Mouse (Mus musculus) myocyte (in vitro differentiated cells): ENCODE data around the gene Gpr37. TPM values are rescaled to one million over a fixed set of nuclear protein-coding genes. Genes with fewer than 3 reads are reported as not detected.

ENCODE experiments used
- H3K27me3 ChIP-seq: one replicate; pipeline ENCODE4 v1.6.1; 2011; ENCODE audit not compliant: control insufficient read depth, insufficient read depth, insufficient read length
- H3K36me3 ChIP-seq: one replicate; pipeline ENCODE4 v1.6.1; 2011; ENCODE audit not compliant: control insufficient read depth, insufficient read depth
- H3K4me2 ChIP-seq: one replicate; pipeline ENCODE4 v1.6.1; 2011; ENCODE audit warnings: low read depth, control low read depth
- H3K4me3 ChIP-seq: one replicate; pipeline ENCODE4 v1.5.1; 2011; ENCODE audit warnings: mild to moderate bottlenecking, control low read depth, moderate library complexity
- H3K79me2 ChIP-seq: one replicate; pipeline ENCODE4 v1.6.1; 2011; ENCODE audit not compliant: control insufficient read depth, insufficient read depth
- H3ac ChIP-seq: one replicate; pipeline ENCODE4 v1.6.1; 2011; ENCODE audit not compliant: control insufficient read depth, insufficient read length
- CEBPB ChIP-seq: IDR thresholded peaks from 2 replicates; pipeline ENCODE4 v1.6.1; 2011; ENCODE audit warnings: mild to moderate bottlenecking, moderate library complexity; ENCODE audit not compliant: poor library complexity, insufficient read depth, severe bottlenecking
- E2F4 ChIP-seq: IDR thresholded peaks from one replicate; pipeline ENCODE4 v1.6.1; 2011; ENCODE audit warnings: mild to moderate bottlenecking, control low read depth, moderate library complexity; ENCODE audit not compliant: insufficient read depth
- MAX ChIP-seq: IDR thresholded peaks from one replicate; pipeline ENCODE4 v1.6.1; 2011; ENCODE audit warnings: low read depth, mild to moderate bottlenecking, control low read depth
- MYOD1 ChIP-seq, 3 experiments: IDR thresholded peaks; one replicate each; pipeline ENCODE4 v1.6.1; 2011; ENCODE audit warnings: control low read depth in 2 of 3, low read depth in 2 of 3, mild to moderate bottlenecking in 2 of 3, moderate library complexity in 1 of 3; ENCODE audit not compliant: insufficient read length in 2 of 3, control insufficient read depth in 1 of 3
- MYOG ChIP-seq, 3 experiments: IDR thresholded peaks; one replicate each; pipeline ENCODE4 v1.6.1; 2011; ENCODE audit warnings: control low read depth in 2 of 3, low read depth in 2 of 3, mild to moderate bottlenecking in 2 of 3; ENCODE audit not compliant: insufficient read length in 2 of 3, control insufficient read depth in 1 of 3, insufficient read depth in 1 of 3
- POLR2A ChIP-seq: IDR thresholded peaks from one replicate; pipeline ENCODE4 v1.6.1; 2011; ENCODE audit warnings: low read depth, mild to moderate bottlenecking, control low read depth, moderate library complexity; ENCODE audit not compliant: insufficient read length
- POLR2AphosphoS2 ChIP-seq: IDR thresholded peaks from one replicate; pipeline ENCODE4 v1.6.1; 2011; ENCODE audit warnings: low read depth, control low read depth; ENCODE audit not compliant: insufficient read length
- REST ChIP-seq: IDR thresholded peaks from one replicate; pipeline ENCODE4 v1.6.1; 2011; ENCODE audit warnings: mild to moderate bottlenecking, control low read depth, moderate library complexity; ENCODE audit not compliant: insufficient read depth, insufficient read length
- SRF ChIP-seq: IDR thresholded peaks from one replicate; pipeline ENCODE4 v1.6.1; 2011; ENCODE audit warnings: low read depth; ENCODE audit not compliant: control insufficient read depth, insufficient read length
- TCF12 ChIP-seq: IDR thresholded peaks from one replicate; pipeline ENCODE4 v1.6.1; 2011; ENCODE audit warnings: mild to moderate bottlenecking, control low read depth; ENCODE audit not compliant: poor library complexity, insufficient read depth, severe bottlenecking
- TCF3 ChIP-seq: IDR thresholded peaks from one replicate; pipeline ENCODE4 v1.6.1; 2011; ENCODE audit warnings: low read depth, control low read depth; ENCODE audit not compliant: insufficient read length
- USF1 ChIP-seq: IDR thresholded peaks from one replicate; pipeline ENCODE4 v1.6.1; 2011; ENCODE audit warnings: low read depth, mild to moderate bottlenecking, control low read depth, moderate library complexity
- polyA plus RNA-seq: library from polyadenylated mRNA; unstranded; fragments of >200 nt; fragmentation: generic; extraction: Trizol; gene quantifications from one replicate; pipeline ENCODE4 v1.2.1, GENCODE M21; 2012; ENCODE audit warnings: missing spikeins

Gpr37 gene
- polyA plus RNA-seq, 1 experiment: 0.08 TPM

DNA sequence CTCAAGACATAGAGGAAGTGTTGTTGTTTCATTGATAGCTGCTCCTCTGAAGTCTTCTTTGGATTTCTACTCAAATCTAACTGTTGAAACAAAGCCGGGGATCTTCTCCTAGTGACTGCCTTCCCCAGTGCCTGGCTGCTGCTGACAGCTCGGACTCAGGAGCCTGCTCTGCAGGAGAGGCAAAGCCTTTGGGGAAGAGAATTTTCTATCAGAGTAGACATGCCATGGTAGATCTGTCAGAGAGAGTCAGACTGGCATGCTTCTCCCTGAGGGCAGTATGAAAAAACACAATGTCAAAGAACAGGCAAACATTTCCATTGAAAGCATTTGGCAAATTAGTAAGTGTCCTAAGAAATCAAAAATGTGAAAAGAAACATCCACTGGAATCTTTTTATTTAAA, 9.4 kb upstream of the Gpr37 start:
- H3ac ChIP-seq: no peak overlapping the region
- no peak for TF ChIP-seq POLR2A
- TF ChIP-seq TCF3: no peak
- no peak for TF ChIP-seq POLR2AphosphoS2
- no peak for TF ChIP-seq TCF12
- TF ChIP-seq MYOD1 (IDR thresholded peaks at IDR 0.05; ENCODE audit: control insufficient read depth in 1 of 3, insufficient read length in 2 of 3, low read depth in 2 of 3): no peak
- no peak for TF ChIP-seq SRF
- TF ChIP-seq REST: no peak
- no peak for TF ChIP-seq USF1
- TF ChIP-seq E2F4: no peak
- no peaks in the 10 kb centered on the region for H3K36me3 ChIP-seq
- H3K79me2 ChIP-seq: no peaks in the 10 kb centered on the region
- no peak overlapping the region for H3K4me3 ChIP-seq
- no peak overlapping the region for H3K4me2 ChIP-seq
- no peaks in the 10 kb centered on the region for H3K27me3 ChIP-seq

DNA sequence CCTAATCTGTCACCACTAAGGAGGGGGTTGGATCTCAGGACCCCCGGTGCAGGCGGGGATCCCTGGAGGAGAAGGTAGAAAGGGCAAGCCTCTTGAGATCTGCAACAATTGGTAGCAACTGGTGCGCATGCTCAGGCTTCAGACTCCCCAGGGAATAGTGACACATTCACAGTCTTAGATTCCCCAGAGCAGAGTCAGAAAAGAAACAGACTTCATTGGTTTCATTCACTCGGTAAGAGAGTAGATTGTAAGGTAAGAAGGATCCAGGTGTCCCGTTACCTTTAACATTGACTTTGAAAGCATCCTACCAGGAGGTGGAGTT, 284 bp downstream of the Gpr37 start:
- no peaks in the 10 kb centered on the region for H3K27me3 ChIP-seq
- H3K4me3 ChIP-seq: peak overlapping the region; percentile 13
- H3ac ChIP-seq: no peak overlapping the region
- H3K79me2 ChIP-seq: no peaks in the 10 kb centered on the region
- TF ChIP-seq POLR2AphosphoS2: no peak
- no peaks in the 10 kb centered on the region for H3K36me3 ChIP-seq
- H3K4me2 ChIP-seq: peak overlapping the region; percentile 72

DNA sequence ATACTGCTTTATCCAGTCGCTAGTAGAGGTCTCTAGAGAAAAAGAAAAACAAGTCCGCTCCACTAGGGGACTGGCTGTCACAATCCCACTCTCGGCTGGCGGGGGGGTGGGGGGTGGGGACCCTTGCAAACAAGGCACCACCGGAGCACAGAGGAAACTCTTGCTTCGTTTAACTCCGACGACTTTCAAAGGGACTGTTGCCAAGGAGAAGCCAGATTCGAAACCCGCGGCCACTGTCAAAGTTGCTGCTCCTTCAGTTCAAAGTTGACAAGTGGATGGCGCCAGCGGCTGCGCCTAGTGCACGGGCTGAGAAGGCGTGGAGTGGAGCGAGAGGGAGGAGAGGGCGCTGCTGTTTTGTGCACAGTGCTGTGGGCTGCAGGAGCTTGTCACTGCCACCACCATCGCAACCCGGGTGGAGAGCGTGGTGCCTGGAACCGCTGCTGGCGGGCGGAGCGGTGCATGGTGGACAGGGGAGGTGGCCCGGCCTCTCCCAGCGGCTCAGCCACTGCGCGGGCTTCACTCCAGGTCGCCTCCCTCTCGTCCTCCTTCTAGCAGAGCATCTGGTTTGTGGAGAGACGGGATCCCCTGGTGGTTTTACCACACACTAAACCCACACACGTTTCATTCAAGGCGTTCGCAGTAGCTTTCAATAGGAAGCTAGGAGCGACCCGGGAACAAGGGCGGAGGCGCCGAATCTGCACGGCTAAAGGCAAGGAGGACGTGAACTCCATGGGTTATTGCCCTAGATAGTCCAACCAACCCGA, 827 bp downstream of the Gpr37 start:
- no peaks in the 10 kb centered on the region for H3K27me3 ChIP-seq
- TF ChIP-seq TCF3 (no peak), SRF (no peak), MYOG (IDR thresholded peaks at IDR 0.05; ENCODE audit: control insufficient read depth in 1 of 3, insufficient read depth in 1 of 3, insufficient read length in 2 of 3, low read depth in 2 of 3) (peak in 1 of 3 experiments; percentile 29)
- no peaks in the 10 kb centered on the region for H3K79me2 ChIP-seq
- peak overlapping the region; percentile 13 for H3K4me3 ChIP-seq
- H3K36me3 ChIP-seq: no peaks in the 10 kb centered on the region
- H3K4me2 ChIP-seq: peak overlapping the region; percentile 72
- H3ac ChIP-seq: no peak overlapping the region

- no peak for TF ChIP-seq SRF
- TF ChIP-seq MYOG (IDR thresholded peaks at IDR 0.05; ENCODE audit: control insufficient read depth in 1 of 3, insufficient read depth in 1 of 3, insufficient read length in 2 of 3, low read depth in 2 of 3): no peak
- TF ChIP-seq POLR2AphosphoS2: no peak
- no peak for TF ChIP-seq TCF12
- no peak for TF ChIP-seq E2F4
- no peak for TF ChIP-seq POLR2A
- no peak for TF ChIP-seq USF1
- TF ChIP-seq TCF3: no peak
- TF ChIP-seq MYOD1 (IDR thresholded peaks at IDR 0.05; ENCODE audit: control insufficient read depth in 1 of 3, insufficient read length in 2 of 3, low read depth in 2 of 3): no peak
- TF ChIP-seq CEBPB: no peak
- TF ChIP-seq MAX: no peak
- no peak for TF ChIP-seq REST
Measured at GRCm38 (mm10) chr6:25688927-25689519, 1.5 kb downstream of the Gpr37 start.

DNA sequence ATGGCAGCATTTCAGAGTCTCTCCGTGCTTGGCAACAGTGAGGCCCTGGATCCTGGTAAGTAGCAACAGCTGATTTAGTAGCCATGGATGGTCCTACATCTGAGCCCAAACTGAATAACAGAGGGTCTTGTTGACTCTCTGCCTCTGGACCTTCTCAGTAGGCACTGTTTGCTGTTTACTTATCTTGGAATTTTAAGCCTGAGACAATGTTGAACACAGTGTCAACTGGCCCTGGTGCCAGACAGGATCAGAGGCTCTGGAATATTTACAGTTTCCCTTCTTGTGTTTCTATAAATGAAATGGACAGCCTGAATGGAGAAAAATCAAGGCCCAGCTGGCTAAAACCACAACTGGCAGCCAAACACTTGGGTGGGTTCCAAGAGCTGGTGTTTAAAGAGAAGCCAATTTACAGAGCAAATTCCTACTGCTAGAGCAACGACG, 3.7 kb downstream of the Gpr37 start:
- peak overlapping the region; percentile 52 for H3K4me2 ChIP-seq
- H3K36me3 ChIP-seq: no peaks in the 10 kb centered on the region
- H3ac ChIP-seq: no peak overlapping the region
- H3K79me2 ChIP-seq: no peaks in the 10 kb centered on the region
- no peaks in the 10 kb centered on the region for H3K27me3 ChIP-seq
- no peak for TF ChIP-seq POLR2AphosphoS2
- TF ChIP-seq MYOG (IDR thresholded peaks at IDR 0.05; ENCODE audit: control insufficient read depth in 1 of 3, insufficient read depth in 1 of 3, insufficient read length in 2 of 3, low read depth in 2 of 3): no peak
- TF ChIP-seq CEBPB: no peak
- TF ChIP-seq SRF: no peak
- no peak for TF ChIP-seq MAX
- no peak for TF ChIP-seq MYOD1 (IDR thresholded peaks at IDR 0.05; ENCODE audit: control insufficient read depth in 1 of 3, insufficient read length in 2 of 3, low read depth in 2 of 3)
- TF ChIP-seq POLR2A: no peak
- TF ChIP-seq TCF12: no peak
- no peak for TF ChIP-seq REST
- no peak for TF ChIP-seq USF1
- TF ChIP-seq E2F4: no peak
- TF ChIP-seq TCF3: no peak
- H3K4me3 ChIP-seq: no peak overlapping the region

More at GRCm38 (mm10) chr6:25688927-25689519, 1.5 kb downstream of the Gpr37 start:
- no peaks in the 10 kb centered on the region for H3K79me2 ChIP-seq
- H3K27me3 ChIP-seq: no peaks in the 10 kb centered on the region
- H3K4me3 ChIP-seq: peak overlapping the region; percentile 13
- H3K4me2 ChIP-seq: peak overlapping the region; percentile 72
- H3ac ChIP-seq: no peak overlapping the region
- H3K36me3 ChIP-seq: no peaks in the 10 kb centered on the region
